Mouse (Mus musculus): ENCODE data around the gene Odf3. TPM values are rescaled to one million over a fixed set of nuclear protein-coding genes. Genes with fewer than 3 reads are reported as not detected.
A peak's percentile ranks its signal among the peaks of the same experiment; 100 is the strongest.

Gene Odf3
- total and polyA plus RNA-seq, 3 experiments, result not detected

DNA sequence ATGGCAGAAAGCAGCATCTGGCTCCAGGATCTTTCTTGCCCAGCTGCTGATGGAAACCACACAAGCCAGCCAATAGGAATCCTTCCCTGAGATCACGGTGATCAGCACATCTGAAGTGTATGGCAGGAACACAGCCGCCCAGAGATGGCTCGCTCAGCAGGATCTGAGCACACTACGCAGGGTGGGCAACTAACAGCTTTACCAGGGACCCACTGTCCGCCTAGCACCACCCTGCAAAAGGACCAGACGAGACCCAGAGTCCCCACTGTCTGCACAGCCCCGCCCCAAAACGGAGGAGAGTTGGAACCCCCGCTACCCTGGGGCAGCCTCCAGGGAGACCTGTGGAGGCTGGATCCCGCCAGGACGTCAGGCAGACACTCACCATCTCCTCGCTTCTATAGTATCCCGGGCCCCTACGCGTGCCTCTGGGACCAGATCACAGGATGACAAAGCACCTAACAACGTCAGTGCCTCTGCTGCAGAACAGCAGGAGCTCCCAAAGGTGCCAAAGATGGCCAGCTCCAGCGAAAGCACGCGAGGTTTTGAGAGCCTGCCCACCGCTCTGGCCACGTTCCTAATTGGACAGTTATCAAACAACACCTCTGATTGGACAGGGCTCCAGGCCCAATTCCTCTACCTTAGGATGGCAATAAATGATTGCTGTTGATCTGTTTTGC, 25.8 kb upstream of the Odf3 start, which contains the start of gene Zfp941:
Zfp941 (minus strand) TSS at position 526 of the 677 bp plus-strand sequence.
- dilution Hi-C loops (cut with MboI; ENCODE audit: extremely low pct_ligation_motif_present, extremely low pct_unique_long_range_greater_than_20kb, low sequenced_read_pairs), result no loop called here
- no peak within 1 kb of the TSS for H3K27ac ChIP-seq (ENCODE audit: insufficient read depth, low read depth)
- no peak for DNase-seq (ENCODE audit: extremely low read depth)
- H3K27me3 ChIP-seq (replicated peaks), result peaks cover 87% of the 10 kb centered on the region
- no peaks in the 10 kb centered on the region for H3K79me2 ChIP-seq (replicated peaks; ENCODE audit: control insufficient read depth, extremely low read depth, insufficient read depth, poor library complexity, severe bottlenecking)
- H3K9me3 ChIP-seq (replicated peaks; ENCODE audit: low read length), result no peaks in the 10 kb centered on the region
- H3K9ac ChIP-seq (ENCODE audit: insufficient read depth, low read depth), result no peak within 1 kb of the TSS
- in situ Hi-C loops (cut with MboI; ENCODE audit: low pct_ligation_motif_present, low pct_unique_long_range_greater_than_20kb, low sequenced_read_pairs), result no loop called here
- H3K4me1 ChIP-seq (ENCODE audit: control insufficient read depth in 1 of 2, insufficient read depth in 2 of 2), result no peaks in the 10 kb centered on the region
- H3K4me3 ChIP-seq (replicated peaks in 1 of 3; ENCODE audit: low read depth in 2 of 3, low read length in 2 of 3, poor library complexity in 1 of 3), result peak within 1 kb of the TSS in 1 of 3 experiments; percentile 29
- no peaks in the 10 kb centered on the region for H3K36me3 ChIP-seq (replicated peaks in 1 of 2; ENCODE audit: control insufficient read depth in 1 of 2, insufficient read depth in 1 of 2, low read length in 1 of 2)
- no peak within 1 kb of the TSS for H3K4me2 ChIP-seq (ENCODE audit: insufficient read depth, low read depth, poor library complexity, severe bottlenecking)
- TF ChIP-seq USF2 (conservative IDR thresholded peaks at IDR 0.05; ENCODE audit: low read depth, low read length) (no peak), PAX5 (IDR thresholded peaks at IDR 0.05; ENCODE audit: low read length) (no peak), ZKSCAN1 (IDR thresholded peaks at IDR 0.05; ENCODE audit: borderline replicate concordance, low read depth, low read length) (no peak), ZC3H11A (IDR thresholded peaks at IDR 0.05; ENCODE audit: low read depth, low read length) (no peak), EP300 (IDR thresholded peaks at IDR 0.05; ENCODE audit: low read length) (no peak), IRF4 (IDR thresholded peaks at IDR 0.05; ENCODE audit: low read depth, low read length) (no peak), JUND (conservative IDR thresholded peaks at IDR 0.05; ENCODE audit: low read depth, low read length) (no peak), TCF12 (IDR thresholded peaks at IDR 0.05; ENCODE audit: low read depth, low read length) (no peak), JUN (IDR thresholded peaks at IDR 0.05; ENCODE audit: insufficient read depth, low read depth, low read length) (no peak), MAZ (IDR thresholded peaks at IDR 0.05; ENCODE audit: low read depth, low read length) (no peak), TBP (conservative IDR thresholded peaks at IDR 0.05; ENCODE audit: low read depth, low read length) (no peak), NRF1 (IDR thresholded peaks at IDR 0.05; ENCODE audit: low read depth, low read length) (no peak), USF1 (IDR thresholded peaks at IDR 0.05; ENCODE audit: low read depth, low read length) (no peak), ELF1 (IDR thresholded peaks at IDR 0.05; ENCODE audit: low read depth, low read length) (no peak), CHD2 (IDR thresholded peaks at IDR 0.05; ENCODE audit: low read length) (no peak), SMC3 (IDR thresholded peaks at IDR 0.05; ENCODE audit: low read depth, low read length) (no peak), ETS1 (conservative IDR thresholded peaks at IDR 0.05; ENCODE audit: low read depth, low read length) (no peak)

DNA sequence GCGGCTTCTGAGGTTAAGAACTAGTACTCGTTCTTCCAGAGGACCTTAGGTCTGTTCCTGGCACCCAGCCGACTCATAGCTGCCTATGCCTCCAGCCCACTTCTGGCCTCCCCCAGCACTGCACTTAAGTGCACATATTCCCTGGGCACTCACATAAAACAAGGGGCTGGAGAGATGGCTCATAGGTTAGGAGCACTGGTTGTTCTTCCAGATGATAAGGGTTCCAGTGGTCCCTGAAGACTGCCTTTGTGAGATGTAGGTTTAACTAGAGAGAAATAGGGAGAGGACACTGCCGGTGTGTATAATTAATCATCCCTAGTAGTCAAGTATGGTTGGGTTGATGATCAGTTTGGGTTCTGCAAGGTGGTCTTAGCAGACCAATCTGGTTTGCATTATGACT, 24.9 kb upstream of the Odf3 start:
- TF ChIP-seq MEF2A (IDR thresholded peaks at IDR 0.05; ENCODE audit: borderline replicate concordance, low read depth, low read length) (no peak), ELF1 (IDR thresholded peaks at IDR 0.05; ENCODE audit: low read depth, low read length) (no peak), JUN (IDR thresholded peaks at IDR 0.05; ENCODE audit: insufficient read depth, low read depth, low read length) (no peak), ZKSCAN1 (IDR thresholded peaks at IDR 0.05; ENCODE audit: borderline replicate concordance, low read depth, low read length) (no peak), MYC (IDR thresholded peaks at IDR 0.05; ENCODE audit: low read depth, low read length) (no peak), USF1 (IDR thresholded peaks at IDR 0.05; ENCODE audit: low read depth, low read length) (no peak), ZNF384 (IDR thresholded peaks at IDR 0.05; ENCODE audit: low read depth, low read length) (no peak), ETS1 (conservative IDR thresholded peaks at IDR 0.05; ENCODE audit: low read depth, low read length) (no peak), E2F4 (IDR thresholded peaks at IDR 0.05; ENCODE audit: insufficient replicate concordance, low read depth, low read length) (no peak), SIN3A (IDR thresholded peaks at IDR 0.05; ENCODE audit: low read length) (no peak), RAD21 (IDR thresholded peaks at IDR 0.05; ENCODE audit: low read depth, low read length) (no peak), EP300 (IDR thresholded peaks at IDR 0.05; ENCODE audit: low read length) (no peak), MXI1 (IDR thresholded peaks at IDR 0.05; ENCODE audit: low read depth, low read length) (no peak), BHLHE40 (IDR thresholded peaks at IDR 0.05; ENCODE audit: low read depth, low read length) (no peak), CHD1 (IDR thresholded peaks at IDR 0.05; ENCODE audit: low read depth, low read length) (no peak), POLR2AphosphoS2 (IDR thresholded peaks at IDR 0.05; ENCODE audit: low read depth, low read length) (no peak), MAX (IDR thresholded peaks at IDR 0.05; ENCODE audit: low read length) (no peak), POLR2A (IDR thresholded peaks at IDR 0.05; ENCODE audit: low read depth, low read length) (no peak)
- Histone ChIP-seq H3K4me2 (ENCODE audit: insufficient read depth, low read depth, poor library complexity, severe bottlenecking) (no peak overlapping the region), H3K4me3 (replicated peaks in 1 of 3; ENCODE audit: low read depth in 2 of 3, low read length in 2 of 3, poor library complexity in 1 of 3) (no peak overlapping the region), H3K4me1 (ENCODE audit: control insufficient read depth in 1 of 2, insufficient read depth in 2 of 2) (no peaks in the 10 kb centered on the region), H3K27me3 (replicated peaks) (peaks cover 85% of the 10 kb centered on the region), H3K36me3 (replicated peaks in 1 of 2; ENCODE audit: control insufficient read depth in 1 of 2, insufficient read depth in 1 of 2, low read length in 1 of 2) (no peaks in the 10 kb centered on the region), H3K27ac (ENCODE audit: insufficient read depth, low read depth) (no peak overlapping the region), H3K9ac (ENCODE audit: insufficient read depth, low read depth) (no peak overlapping the region), H3K79me2 (replicated peaks; ENCODE audit: control insufficient read depth, extremely low read depth, insufficient read depth, poor library complexity, severe bottlenecking) (no peaks in the 10 kb centered on the region), H3K9me3 (replicated peaks; ENCODE audit: low read length) (no peaks in the 10 kb centered on the region)
- in situ Hi-C loops (cut with MboI; ENCODE audit: low pct_ligation_motif_present, low pct_unique_long_range_greater_than_20kb, low sequenced_read_pairs), result no loop called here
- dilution Hi-C loops (cut with MboI; ENCODE audit: extremely low pct_ligation_motif_present, extremely low pct_unique_long_range_greater_than_20kb, low sequenced_read_pairs), result no loop called here
- no peak for DNase-seq (ENCODE audit: extremely low read depth)
